Comparison of ENCODE assay signal across 8 mouse cellular contexts in genomic region chr12:79928298-79928697, GRCm38 (mm10).
A peak's percentile ranks its signal among the peaks of the same experiment; 100 is the strongest.
DNase-seq lines count a peak whose midpoint lies in the region; ATAC-seq lines count a peak whose summit lies in the region.

No protein-coding gene starts in this region.

- no peaks in the 10 kb centered on the region for H3K9me3 ChIP-seq in heart, embryonic 10.5 days
- no peaks in the 10 kb centered on the region; the same call in 1 of the 2 replicates for H3K9me3 ChIP-seq in limb, embryonic 11.5 days (ENCODE audit: control insufficient read depth, low read length)

- ATAC-seq in limb, embryonic 11.5 days (ENCODE audit: insufficient number of reproducible peaks, low FRiP score, low TSS enrichment, low read depth), result peak; percentile 19

- H3K9ac ChIP-seq in limb, embryonic 11.5 days (ENCODE audit: low read length), result no peak overlapping the region

- H3K4me3 ChIP-seq in heart, embryonic 10.5 days, result no peak overlapping the region
- H3K4me3 ChIP-seq in limb, embryonic 11.5 days (ENCODE audit: low read depth, low read length), result no peak overlapping the region

- H3K4me1 ChIP-seq in heart, embryonic 10.5 days, result peaks cover 70% of the 10 kb centered on the region
- H3K4me1 ChIP-seq in limb, embryonic 11.5 days (ENCODE audit: control insufficient read depth, insufficient read depth, low read length), result peaks cover 52% of the 10 kb centered on the region

- H3K36me3 ChIP-seq in heart, embryonic 10.5 days, result no peaks in the 10 kb centered on the region
- no peaks in the 10 kb centered on the region for H3K36me3 ChIP-seq in limb, embryonic 11.5 days (ENCODE audit: control insufficient read depth, insufficient read depth, low read length)

- 43% methylated on average over 4 of the region's 4 CpGs for WGBS in heart, embryonic 10.5 days
- WGBS in limb, embryonic 11.5 days, result 18% methylated on average over 4 of the region's 4 CpGs

- no peak overlapping the region for H3K4me2 ChIP-seq in limb, embryonic 11.5 days (ENCODE audit: low read depth, severe bottlenecking)

- H3K27ac ChIP-seq in heart, embryonic 10.5 days, result peak overlapping the region; percentile 77
- H3K27ac ChIP-seq in limb, embryonic 11.5 days (replicated peaks; ENCODE audit: low read depth, low read length), result peak overlapping the region; percentile 90

- no peaks in the 10 kb centered on the region for H3K27me3 ChIP-seq in heart, embryonic 10.5 days (ENCODE audit: insufficient read depth, poor library complexity, severe bottlenecking)
- no peaks in the 10 kb centered on the region for H3K27me3 ChIP-seq in limb, embryonic 11.5 days (ENCODE audit: control insufficient read depth, insufficient read depth, low read length)

- peak; percentile 96 for DNase-seq in heart, adult 11 months
- DNase-seq in heart, postnatal 4 days, result no peak
- peak; percentile 58 for DNase-seq in brain, adult 2 months (ENCODE audit: low read depth, low spot score)
- no peak for DNase-seq in heart, embryonic 10.5 days (ENCODE audit: low spot score)
- peak; percentile 63 for DNase-seq in limb, embryonic 11.5 days (ENCODE audit: low spot score)
- DNase-seq in adrenal gland, adult 2 months, result no peak
- DNase-seq in ovary, postnatal 10 days (ENCODE audit: low spot score), result no peak
- no peak for DNase-seq in right cerebral cortex, adult 2 months (ENCODE audit: low spot score in 2 of 2)

Comparison
In these comparisons a context has a peak if more than half of its experiments do, and no peak if none do; other contexts are left out.
1. DNase-seq: peak in heart, adult 11 months (single experiment), brain, adult 2 months (single experiment) and limb, embryonic 11.5 days (single experiment); none in heart, postnatal 4 days (single experiment), heart, embryonic 10.5 days (single experiment), adrenal gland, adult 2 months (single experiment), ovary, postnatal 10 days (single experiment) and right cerebral cortex, adult 2 months (0 of 2).